20 mouse cellular contexts compared by ENCODE assay signal in genomic region chr11:19747973-19748559, GRCm38 (mm10).
DNase-seq lines count a peak whose midpoint lies in the region; ATAC-seq and TF ChIP-seq lines count a peak whose summit lies in the region.
"Had no signal": no experiment of that assay in that cellular context is flagged by ENCODE, and none has a peak within 500 bp of the region (broad histone marks: within the 10 kb centered on the region; RNA-seq: fewer than 3 reads in every experiment).

No protein-coding gene starts in this region.

- H3K36me3 ChIP-seq in kidney, embryonic 14.5 days (ENCODE audit: control insufficient read depth, insufficient read depth, low read length) = no peaks in the 10 kb centered on the region
- H3K36me3 ChIP-seq in embryonic facial prominence, embryonic 10.5 days (replicated peaks) = no peaks in the 10 kb centered on the region
- no peaks in the 10 kb centered on the region for H3K36me3 ChIP-seq in lung, embryonic 15.5 days
- no peaks in the 10 kb centered on the region for H3K36me3 ChIP-seq in forebrain, postnatal 0 days (ENCODE audit: insufficient read depth)
- H3K36me3 ChIP-seq: hindbrain, embryonic 15.5 days; intestine, embryonic 15.5 days; midbrain, embryonic 15.5 days; neural tube, embryonic 15.5 days had no signal

- peaks cover 5% of the 10 kb centered on the region; the same call in 1 of the 2 replicates for H3K4me1 ChIP-seq in kidney, embryonic 14.5 days (ENCODE audit: control insufficient read depth, insufficient read depth, low read length)
- H3K4me1 ChIP-seq in embryonic facial prominence, embryonic 10.5 days = peaks cover 20% of the 10 kb centered on the region
- H3K4me1 ChIP-seq in lung, embryonic 15.5 days = peaks cover 20% of the 10 kb centered on the region
- no peaks in the 10 kb centered on the region for H3K4me1 ChIP-seq in forebrain, postnatal 0 days (ENCODE audit: insufficient read depth)
- H3K4me1 ChIP-seq: hindbrain, embryonic 15.5 days; intestine, embryonic 15.5 days; midbrain, embryonic 15.5 days; neural tube, embryonic 15.5 days had no signal

- WGBS in kidney, embryonic 14.5 days = 43% methylated on average over 14 of the region's 14 CpGs
- 58% methylated on average over 14 of the region's 14 CpGs for WGBS in embryonic facial prominence, embryonic 10.5 days
- WGBS in lung, embryonic 15.5 days = 28% methylated on average over 14 of the region's 14 CpGs
- 51% methylated on average over 14 of the region's 14 CpGs for WGBS in forebrain, postnatal 0 days

- no peak overlapping the region for H3K4me3 ChIP-seq in kidney, embryonic 14.5 days (ENCODE audit: low read length)
- H3K4me3 ChIP-seq in embryonic facial prominence, embryonic 10.5 days = no peak overlapping the region
- H3K4me3 ChIP-seq in lung, embryonic 15.5 days = no peak overlapping the region
- H3K4me3 ChIP-seq in forebrain, postnatal 0 days (ENCODE audit: low read depth, low read length) = no peak overlapping the region
- H3K4me3 ChIP-seq: hindbrain, embryonic 15.5 days; intestine, embryonic 15.5 days; midbrain, embryonic 15.5 days; neural tube, embryonic 15.5 days had no signal

- no peak overlapping the region for H3K9ac ChIP-seq in kidney, embryonic 14.5 days (ENCODE audit: low read depth, low read length)
- no peak overlapping the region for H3K9ac ChIP-seq in lung, embryonic 15.5 days
- H3K9ac ChIP-seq in forebrain, postnatal 0 days = no peak overlapping the region
- H3K9ac ChIP-seq: hindbrain, embryonic 15.5 days; intestine, embryonic 15.5 days; liver, embryonic 14.5 days; midbrain, embryonic 15.5 days; neural tube, embryonic 15.5 days had no signal

- TF ChIP-seq CTCF in forebrain, postnatal 0 days (IDR thresholded peaks at IDR 0.05; ENCODE audit: low read depth) = no peak

- no peaks in the 10 kb centered on the region for H3K9me3 ChIP-seq in kidney, embryonic 14.5 days (ENCODE audit: control insufficient read depth, low read length)
- no peaks in the 10 kb centered on the region for H3K9me3 ChIP-seq in embryonic facial prominence, embryonic 10.5 days
- H3K9me3 ChIP-seq in lung, embryonic 15.5 days = no peaks in the 10 kb centered on the region
- H3K9me3 ChIP-seq in forebrain, postnatal 0 days (ENCODE audit: low read length) = no peaks in the 10 kb centered on the region
- H3K9me3 ChIP-seq: hindbrain, embryonic 15.5 days; intestine, embryonic 15.5 days; midbrain, embryonic 15.5 days; neural tube, embryonic 15.5 days had no signal

- H3K4me2 ChIP-seq in kidney, embryonic 14.5 days (replicated peaks; ENCODE audit: low read depth, low read length) = no peak overlapping the region
- 0 out of 2 replicates have a peak overlapping the region, but pooled peaks have one; percentile 16 for H3K4me2 ChIP-seq in lung, embryonic 15.5 days
- H3K4me2 ChIP-seq in forebrain, postnatal 0 days (ENCODE audit: low read depth) = no peak overlapping the region
- H3K4me2 ChIP-seq: hindbrain, embryonic 15.5 days; intestine, embryonic 15.5 days; midbrain, embryonic 15.5 days; neural tube, embryonic 15.5 days had no signal

- no peak; the same call in 1 of the 2 replicates for ATAC-seq in kidney, embryonic 14.5 days (ENCODE audit: low FRiP score, low TSS enrichment)
- peak; percentile 80; the same call in 1 of the 2 replicates for ATAC-seq in lung, embryonic 15.5 days (ENCODE audit: borderline replicate concordance, extremely low read depth, low FRiP score, low TSS enrichment)
- ATAC-seq in forebrain, postnatal 0 days = no peak
- ATAC-seq: intestine, embryonic 15.5 days; midbrain, embryonic 15.5 days; Patski had no signal

- H3K27ac ChIP-seq in kidney, embryonic 14.5 days (ENCODE audit: low read depth, low read length) = peak overlapping the region; percentile 47; the same call in 1 of the 2 replicates
- peak overlapping the region; percentile 20; the same call in 1 of the 2 replicates for H3K27ac ChIP-seq in embryonic facial prominence, embryonic 10.5 days (replicated peaks)
- H3K27ac ChIP-seq in lung, embryonic 15.5 days = no peak overlapping the region
- no peak overlapping the region for H3K27ac ChIP-seq in forebrain, postnatal 0 days (ENCODE audit: low read depth, low read length)
- H3K27ac ChIP-seq: hindbrain, embryonic 15.5 days; intestine, embryonic 15.5 days; liver, embryonic 14.5 days; midbrain, embryonic 15.5 days; neural tube, embryonic 15.5 days had no signal

- no peaks in the 10 kb centered on the region for H3K27me3 ChIP-seq in kidney, embryonic 14.5 days (ENCODE audit: control insufficient read depth, insufficient read depth, low read length)
- no peaks in the 10 kb centered on the region for H3K27me3 ChIP-seq in embryonic facial prominence, embryonic 10.5 days (replicated peaks; ENCODE audit: low read depth, poor library complexity, severe bottlenecking)
- H3K27me3 ChIP-seq in lung, embryonic 15.5 days = no peaks in the 10 kb centered on the region
- no peaks in the 10 kb centered on the region for H3K27me3 ChIP-seq in forebrain, postnatal 0 days (ENCODE audit: insufficient read depth, low read length)
- H3K27me3 ChIP-seq: hindbrain, embryonic 15.5 days; intestine, embryonic 15.5 days; midbrain, embryonic 15.5 days; neural tube, embryonic 15.5 days had no signal

- DNase-seq in kidney, postnatal 4 days = no peak
- DNase-seq in embryonic facial prominence, embryonic 10.5 days (ENCODE audit: low spot score) = peak; percentile 35
- DNase-seq in lung, postnatal 4 days = peak; percentile 44 to 50
- DNase-seq in layer of hippocampus, adult 11-12 months (ENCODE audit: low spot score) = no peak
- DNase-seq in forebrain, postnatal 0 days = no peak
- DNase-seq: adrenal gland, adult 8-10 months; cerebellum, postnatal 10 days; embryo, embryonic 11 days; gastrocnemius, postnatal 10 days; heart, adult 18-20 months; kidney, postnatal 10 days; thymus, postnatal 14 days had no signal

Comparison
In these comparisons a context has a peak if more than half of its experiments do, and no peak if none do; other contexts are left out.
1. H3K27ac ChIP-seq: peak in kidney, embryonic 14.5 days (single experiment) and embryonic facial prominence, embryonic 10.5 days (single experiment); none in lung, embryonic 15.5 days (single experiment) and forebrain, postnatal 0 days (single experiment).
2. DNase-seq: peak in embryonic facial prominence, embryonic 10.5 days (single experiment) and lung, postnatal 4 days (2 of 2); none in kidney, postnatal 4 days (0 of 2), layer of hippocampus, adult 11-12 months (single experiment) and forebrain, postnatal 0 days (single experiment).